Mouse (Mus musculus): ENCODE results near the gene Rrm2.
"Not testable (repeated sequence)": the region's sequence is repeated elsewhere in the genome, so short reads cannot be mapped to it uniquely, and the experiment has no call there.

The Rrm2 gene

GRCm38 (mm10) chr12:24705502-24706263 is 2.4 kb upstream of the Rrm2 start:
- DNase-seq (ENCODE audit: low read depth, low spot score), result no peak

GRCm38 (mm10) chr12:24706764-24707479 is 1.1 kb upstream of the Rrm2 start:
- DNase-seq (ENCODE audit: low read depth, low spot score), result no peak

GRCm38 (mm10) chr12:24707480-24707802 is 600 bp upstream of the Rrm2 start:
- no peak for DNase-seq (ENCODE audit: low read depth, low spot score)

GRCm38 (mm10) chr12:24708824-24709218 is 780 bp downstream of the Rrm2 start:
- no peak for DNase-seq (ENCODE audit: low read depth, low spot score)

GRCm38 (mm10) chr12:24709409-24709808 is 1.4 kb downstream of the Rrm2 start:
- DNase-seq (ENCODE audit: low read depth, low spot score), result no peak

- peak; percentile 82 for DNase-seq (ENCODE audit: low read depth, low spot score)
These were observed 1.9 kb downstream of the Rrm2 start for GRCm38 (mm10) chr12:24709831-24710508.

GRCm38 (mm10) chr12:24710672-24711071 is 2.6 kb downstream of the Rrm2 start:
- DNase-seq (ENCODE audit: low read depth, low spot score), result no peak

- no peak for DNase-seq (ENCODE audit: low read depth, low spot score)
These were observed 4.4 kb downstream of the Rrm2 start for GRCm38 (mm10) chr12:24712396-24712795.

- no peak for DNase-seq (ENCODE audit: low read depth, low spot score)
These were observed 6.7 kb downstream of the Rrm2 start for GRCm38 (mm10) chr12:24714579-24715255.

- DNase-seq (ENCODE audit: low read depth, low spot score), result no peak
These were observed 7.3 kb downstream of the Rrm2 start for GRCm38 (mm10) chr12:24715268-24715896.

- DNase-seq (ENCODE audit: low read depth, low spot score), result no peak
These were observed 8.8 kb downstream of the Rrm2 start for GRCm38 (mm10) chr12:24716721-24717301.

- no peak for DNase-seq (ENCODE audit: low read depth, low spot score)
These were observed 15.4 kb downstream of the Rrm2 start for GRCm38 (mm10) chr12:24723434-24723833.

GRCm38 (mm10) chr12:24723859-24724258 is 15.8 kb downstream of the Rrm2 start:
- no peak for DNase-seq (ENCODE audit: low read depth, low spot score)

- DNase-seq (ENCODE audit: low read depth, low spot score), result no peak
These were observed 16.3 kb downstream of the Rrm2 start for GRCm38 (mm10) chr12:24724369-24724768.

- no peak for DNase-seq (ENCODE audit: low read depth, low spot score)
These were observed 26.9 kb downstream of the Rrm2 start for GRCm38 (mm10) chr12:24734828-24735394.

GRCm38 (mm10) chr12:24736956-24737355 is 28.9 kb downstream of the Rrm2 start:
- no peak for DNase-seq (ENCODE audit: low read depth, low spot score)

- DNase-seq (ENCODE audit: low read depth, low spot score), result no peak
These were observed 31.9 kb downstream of the Rrm2 start for GRCm38 (mm10) chr12:24739963-24740362.

- not testable (repeated sequence) for DNase-seq (ENCODE audit: low read depth, low spot score)
These were observed 33.5 kb downstream of the Rrm2 start for GRCm38 (mm10) chr12:24741535-24741934.

- DNase-seq (ENCODE audit: low read depth, low spot score), result no peak
These were observed 36.3 kb downstream of the Rrm2 start for GRCm38 (mm10) chr12:24744309-24744708.

- DNase-seq (ENCODE audit: low read depth, low spot score), result no peak
These were observed 38.7 kb downstream of the Rrm2 start for GRCm38 (mm10) chr12:24746579-24747296.
